Mouse (Mus musculus) v-Abl transformed pro-B cells (cell line): ENCODE results near the gene Marf1.

Source experiments
- in situ Hi-C, 2 experiments: fragments of 400-800 bp; cut with MboI; formaldehyde crosslinking; loops; one replicate each; pipeline ENCODE4 v1.15.1; 2025; ENCODE audit not compliant: unreplicated experiment in 2 of 2

Marf1 gene

DNA sequence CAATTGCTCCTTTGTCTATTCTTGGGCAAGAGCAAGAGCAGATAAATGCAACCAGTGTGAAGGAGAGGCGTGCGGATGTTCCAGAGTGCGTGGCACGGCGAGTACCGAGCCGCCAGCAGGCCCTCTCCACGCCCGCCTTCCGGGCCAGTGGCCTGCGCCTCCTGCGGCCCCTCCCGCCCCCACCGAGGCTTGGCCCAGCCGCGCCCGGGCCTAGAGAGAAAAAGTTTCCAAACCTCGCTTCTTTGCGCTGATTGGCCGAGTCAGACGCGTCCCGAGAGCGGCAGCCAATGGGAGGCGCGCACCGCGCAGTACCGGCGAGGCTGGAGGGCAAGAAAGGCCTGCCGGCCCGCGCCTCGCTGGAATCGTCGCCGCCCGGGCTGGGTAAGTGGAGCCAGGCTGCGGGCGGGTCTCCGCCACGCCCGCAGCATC lies at the start of gene Marf1, which contains the start of gene Nde1:
Marf1 (minus strand) TSS at position 364 of the 429 bp plus-strand sequence.
Nde1 (plus strand) TSS at position 288 of the 429 bp plus-strand sequence.
- in situ Hi-C loops = loop anchor here (5.0 to 25.0 kb wide), 4 partner anchors 258 to 488 kb away; partner anchors contain the start of genes 3110001I22Rik (in 1 of the 2), Bfar (in 1 of the 2), Mpv17l (in 1 of the 2) and Ntan1 (in 1 of the 2)

DNA sequence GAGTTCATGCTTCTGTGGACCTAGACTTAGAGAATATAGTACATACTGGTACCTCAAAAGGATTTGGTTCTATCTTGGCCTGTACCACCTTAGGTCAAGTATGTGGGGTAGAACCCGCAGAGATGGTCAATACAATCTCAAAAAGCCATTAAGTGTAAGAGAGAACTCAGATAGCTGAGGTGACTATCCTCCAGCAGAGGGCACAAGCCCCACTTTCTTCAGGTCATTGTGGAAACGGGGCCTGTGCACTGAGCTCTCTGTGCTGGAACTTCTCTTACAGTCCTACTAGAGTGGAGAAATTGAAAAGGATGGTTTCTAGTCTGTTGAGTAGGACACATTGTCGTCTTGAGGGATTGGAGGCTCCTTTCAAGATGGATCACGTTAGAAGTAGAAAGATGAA lies 35.6 kb upstream of the Marf1 start:
- in situ Hi-C loops = loop anchor here (5.0 to 25.0 kb wide), 5 partner anchors 294 to 1084 kb away; partner anchors contain the start of genes Mpv17l (in 2 of the 2) and Pdxdc1 (in 2 of the 2)

DNA sequence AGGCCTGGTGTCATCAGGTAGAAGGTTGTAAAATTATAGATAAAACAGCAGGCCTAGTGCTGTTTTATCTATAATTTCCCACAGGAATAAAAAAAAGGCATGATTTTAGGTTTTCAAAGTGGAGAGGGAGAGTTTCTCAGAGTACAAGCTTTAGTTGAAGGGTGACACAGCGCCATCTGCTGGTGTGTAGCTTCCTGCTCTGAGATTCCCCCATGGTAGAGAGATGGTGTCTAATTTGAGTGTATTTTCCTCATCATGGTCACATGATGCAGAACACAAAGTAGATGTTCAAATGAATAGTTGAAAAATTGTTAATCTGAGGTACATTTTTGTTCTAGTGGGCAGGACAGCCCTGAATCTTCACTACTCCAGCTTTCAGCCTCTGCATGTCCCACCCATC lies 32.3 kb upstream of the Marf1 start:
- in situ Hi-C loops = loop anchor here (5.0 to 25.0 kb wide), 5 partner anchors 291 to 1081 kb away; partner anchors contain the start of genes Mpv17l (in 2 of the 2) and Pdxdc1 (in 2 of the 2)

DNA sequence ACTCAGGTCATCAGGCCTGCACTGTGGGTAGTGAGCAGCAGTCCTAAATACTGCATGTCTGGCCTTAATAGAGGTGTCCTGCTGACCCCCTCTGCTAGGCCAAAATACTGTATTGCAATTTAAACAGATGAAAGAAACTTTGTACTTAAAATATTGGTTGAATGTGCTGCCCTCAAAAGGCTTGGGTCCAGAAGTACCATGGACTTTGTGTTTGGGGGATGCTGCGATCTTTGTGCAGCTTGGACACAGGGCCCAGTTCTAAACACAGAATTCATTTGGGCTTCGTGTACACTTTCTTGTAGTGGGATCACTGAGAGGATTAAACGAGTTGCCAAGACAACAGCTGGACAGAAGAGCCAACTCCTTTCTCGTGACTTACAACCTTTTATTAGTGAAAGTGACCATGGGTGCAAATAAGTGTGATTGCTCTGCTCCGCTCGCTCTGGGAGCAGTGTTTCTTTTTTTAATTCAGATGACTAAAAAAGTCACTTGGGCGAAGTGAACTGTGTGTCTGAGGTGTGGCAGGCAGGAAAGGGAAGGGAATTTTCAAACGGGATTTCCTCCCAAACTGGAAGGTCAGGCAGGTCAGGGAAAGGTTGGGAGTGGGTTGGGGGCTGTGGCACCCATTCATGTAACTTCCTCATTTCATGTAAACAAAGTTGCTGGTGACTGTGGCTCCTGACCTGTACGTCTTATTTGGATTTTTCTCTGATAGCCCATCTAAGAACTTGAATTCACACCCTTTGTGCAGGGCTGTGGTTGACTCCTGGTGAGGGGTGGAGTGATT lies 31.2 kb upstream of the Marf1 start:
- in situ Hi-C loops = loop anchor here (10.0 to 25.0 kb wide), 4 partner anchors 290 to 1080 kb away; partner anchors contain the start of genes Mpv17l (in 1 of the 2) and Pdxdc1 (in 1 of the 2)

DNA sequence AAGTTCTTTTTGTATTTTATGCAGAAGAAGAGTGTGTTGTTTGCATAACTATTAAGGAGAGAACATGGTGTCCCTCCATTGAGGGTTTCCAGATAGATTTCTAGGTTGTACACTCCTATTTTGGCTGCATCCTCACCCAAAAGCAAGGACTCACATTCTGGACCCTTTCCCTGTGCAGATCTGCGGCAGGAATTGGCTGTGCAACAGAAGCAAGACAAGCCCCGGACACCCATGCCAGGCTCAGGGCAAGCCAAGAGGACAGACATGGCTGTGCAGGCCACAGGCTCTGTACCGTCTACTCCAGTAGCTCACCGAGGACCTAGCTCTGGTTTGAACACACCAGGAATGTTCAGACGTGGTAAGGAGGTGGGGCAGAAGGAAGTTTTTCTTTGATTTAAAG lies 22.4 kb upstream of the Marf1 start:
- in situ Hi-C loops = loop anchor here (25.0 kb wide), 2 partner anchors 748 to 1023 kb away; no protein-coding TSS in a partner anchor

DNA sequence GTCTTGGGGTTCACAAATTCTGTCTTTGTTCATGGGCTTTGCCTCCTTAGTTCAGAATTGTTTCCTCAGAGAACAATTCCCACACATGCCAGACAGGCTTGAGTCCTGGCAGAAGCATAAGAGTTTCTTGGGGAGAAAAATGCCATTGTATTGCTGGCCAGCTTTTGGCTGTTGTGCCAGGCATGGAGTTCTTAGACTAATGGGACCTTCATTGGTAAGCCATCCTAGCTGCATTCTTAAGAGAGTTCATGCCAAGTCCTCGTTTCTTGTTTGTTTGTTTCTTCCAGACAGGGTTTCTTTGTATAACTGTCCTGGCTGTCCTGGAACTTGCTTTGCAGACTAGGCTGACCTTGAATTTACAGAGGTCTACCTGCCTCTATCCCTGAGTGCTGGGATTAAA lies 20.7 kb upstream of the Marf1 start:
- in situ Hi-C loops = loop anchor here (25.0 kb wide), 2 partner anchors 747 to 1022 kb away; no protein-coding TSS in a partner anchor

DNA sequence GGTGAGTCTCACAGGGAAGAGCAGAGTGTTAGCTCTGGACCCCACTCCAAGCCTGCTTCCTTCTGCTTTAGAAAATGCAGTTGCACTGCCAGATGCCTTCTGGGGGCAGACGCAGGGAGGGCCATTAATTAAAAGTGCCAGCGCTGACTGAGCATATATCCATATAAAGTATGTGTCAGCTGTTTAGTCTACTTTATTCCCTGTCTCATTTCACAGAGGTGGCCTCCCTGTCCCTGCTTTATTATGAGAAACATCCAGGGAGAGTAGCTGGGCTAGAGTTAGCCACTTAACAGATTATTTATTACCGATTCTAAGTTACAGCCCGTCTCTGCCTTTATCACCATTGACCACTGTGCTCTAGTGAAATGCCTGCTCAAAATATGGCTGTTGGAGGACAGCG lies 19.2 kb upstream of the Marf1 start:
- in situ Hi-C loops = loop anchor here (25.0 kb wide), 2 partner anchors 745 to 1020 kb away; no protein-coding TSS in a partner anchor

DNA sequence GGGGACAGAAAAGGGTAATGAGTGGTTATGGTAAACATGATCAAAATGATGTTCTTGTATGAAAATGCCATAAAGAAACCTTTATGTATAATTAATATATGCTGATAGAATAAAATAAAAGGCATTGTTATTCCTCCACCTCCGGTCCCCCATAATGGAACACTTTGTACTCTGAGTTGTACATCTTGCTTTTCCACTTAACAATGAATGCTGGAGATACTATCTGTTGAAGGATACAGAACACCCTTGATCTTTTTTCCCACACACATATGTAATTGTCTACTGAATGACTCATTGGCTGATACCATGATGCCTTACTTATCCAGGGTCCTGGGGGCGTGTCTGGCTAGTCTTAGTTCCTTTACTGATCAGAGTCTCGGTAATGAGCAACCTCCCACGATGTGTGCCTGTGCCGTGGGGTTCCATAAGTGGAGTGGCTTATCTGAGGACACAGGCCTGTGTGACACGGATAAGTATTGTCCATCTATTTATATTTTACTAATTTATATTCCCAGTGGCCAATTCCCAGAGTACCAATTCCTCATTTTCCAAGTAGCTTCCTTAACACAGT lies 17.1 kb upstream of the Marf1 start:
- in situ Hi-C loops = loop anchor here (25.0 kb wide), 2 partner anchors 743 to 1018 kb away; no protein-coding TSS in a partner anchor

DNA sequence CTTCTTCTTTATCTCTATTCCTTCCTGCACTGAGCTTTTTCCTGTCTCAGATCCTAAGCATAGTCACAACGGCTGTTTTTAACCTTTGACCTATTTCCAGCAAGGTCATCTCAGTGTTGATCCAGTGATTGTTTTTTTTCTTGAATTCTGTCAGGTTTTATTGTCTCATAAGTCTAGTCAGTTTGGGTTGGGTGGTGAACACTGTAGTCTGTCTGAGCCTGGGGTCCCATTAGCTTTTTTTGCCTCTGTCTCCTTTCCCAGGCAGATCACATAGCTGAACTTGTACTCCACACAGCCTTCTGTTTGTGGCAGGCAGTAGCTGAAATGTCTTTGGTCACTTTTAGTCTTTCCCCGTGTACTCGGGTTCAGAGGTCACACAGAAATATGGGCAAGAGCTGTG lies 14.9 kb upstream of the Marf1 start:
- in situ Hi-C loops = loop anchor here (25.0 kb wide), 2 partner anchors 741 to 1016 kb away; no protein-coding TSS in a partner anchor

DNA sequence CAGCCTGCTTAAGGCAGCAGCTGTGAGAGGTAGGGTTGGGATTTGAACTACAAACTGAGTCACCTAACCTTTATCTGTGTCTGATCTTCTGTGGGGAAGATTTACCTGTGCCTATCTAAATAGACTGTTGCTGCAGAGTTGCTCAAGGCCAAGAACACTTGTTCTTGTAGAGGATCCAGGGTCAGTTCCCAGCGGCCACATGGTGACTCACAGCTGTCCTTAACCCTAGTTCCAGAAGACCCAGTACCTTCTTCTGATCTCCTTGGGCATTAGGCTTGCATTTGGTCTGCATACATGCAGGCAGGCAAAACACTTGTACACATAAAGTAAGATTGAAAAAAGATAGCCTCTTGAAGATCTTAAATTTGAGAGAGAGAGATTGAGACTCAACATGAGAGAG lies 6.6 kb upstream of the Marf1 start:
- in situ Hi-C loops = loop anchor here (10.0 to 25.0 kb wide), 3 partner anchors 265 to 495 kb away; partner anchors contain the start of genes 3110001I22Rik (in 1 of the 2), Bfar (in 1 of the 2), Mpv17l (in 1 of the 2) and Ntan1 (in 1 of the 2)

DNA sequence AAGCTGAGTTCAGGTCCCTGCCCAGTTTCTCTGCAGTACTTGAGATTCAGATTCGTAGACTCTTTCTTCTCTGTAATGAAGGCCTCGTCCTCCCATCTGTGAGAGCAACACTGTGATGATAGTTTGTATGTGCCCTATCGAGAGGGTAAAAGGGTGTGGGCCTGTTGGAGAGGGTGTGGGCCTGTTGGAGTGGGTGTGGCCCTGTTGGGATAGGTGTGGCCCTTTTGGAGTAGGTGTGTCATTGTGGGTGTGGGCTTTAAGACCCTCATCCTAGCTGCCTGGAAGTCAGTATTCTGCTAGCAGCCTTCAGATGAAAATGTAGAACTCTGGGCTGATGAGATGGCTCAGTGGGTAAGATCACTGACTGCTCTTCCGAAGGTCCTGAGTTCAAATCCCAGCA lies 3.3 kb upstream of the Marf1 start:
- in situ Hi-C loops = loop anchor here (10.0 to 25.0 kb wide), 3 partner anchors 262 to 492 kb away; partner anchors contain the start of genes 3110001I22Rik (in 1 of the 2), Bfar (in 1 of the 2), Mpv17l (in 1 of the 2) and Ntan1 (in 1 of the 2)

DNA sequence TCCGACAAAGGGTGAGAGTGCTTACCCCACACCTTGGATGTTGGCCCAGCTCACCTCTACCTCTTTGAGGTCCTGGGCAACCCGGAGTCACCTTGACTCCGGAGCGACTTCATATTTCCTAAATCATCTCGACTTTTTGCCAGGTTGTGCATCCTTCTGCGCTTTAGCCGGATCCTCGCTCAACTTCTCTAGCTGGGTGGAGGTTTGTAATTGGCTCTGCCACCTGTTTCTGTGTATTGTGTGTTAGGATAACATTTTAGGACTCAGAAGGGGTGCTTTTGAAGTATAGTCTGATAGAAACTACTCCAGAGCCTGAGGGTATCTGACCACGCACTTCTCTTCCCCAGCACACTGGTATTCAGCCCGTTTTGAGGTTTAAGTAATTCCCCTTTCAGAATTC lies 580 bp upstream of the Marf1 start:
- in situ Hi-C loops = loop anchor here (5.0 to 25.0 kb wide), 4 partner anchors 259 to 489 kb away; partner anchors contain the start of genes 3110001I22Rik (in 1 of the 2), Bfar (in 1 of the 2), Mpv17l (in 1 of the 2) and Ntan1 (in 1 of the 2)

DNA sequence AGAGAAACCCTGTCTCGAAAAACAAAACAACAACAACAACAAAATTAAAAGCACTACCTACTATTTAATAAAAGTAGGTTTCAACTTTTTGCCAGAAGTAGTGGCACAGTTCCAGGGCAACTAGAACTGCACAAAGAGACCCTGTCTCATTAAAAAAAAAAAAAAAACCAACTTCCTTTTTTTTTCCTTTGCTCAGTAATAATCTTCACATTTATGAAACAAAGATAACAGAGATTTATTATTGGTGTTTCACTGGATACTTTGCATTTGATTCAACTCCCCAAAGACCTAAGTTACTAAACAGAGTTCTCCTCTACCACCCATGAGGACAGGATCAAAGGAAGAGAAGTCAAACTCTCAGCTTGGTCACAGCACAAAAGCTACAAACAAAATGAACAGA lies 2.2 kb downstream of the Marf1 start:
- in situ Hi-C loops = loop anchor here (5.0 to 25.0 kb wide), 4 partner anchors 256 to 486 kb away; partner anchors contain the start of genes 3110001I22Rik (in 1 of the 2), Bfar (in 1 of the 2), Mpv17l (in 1 of the 2) and Ntan1 (in 1 of the 2)

DNA sequence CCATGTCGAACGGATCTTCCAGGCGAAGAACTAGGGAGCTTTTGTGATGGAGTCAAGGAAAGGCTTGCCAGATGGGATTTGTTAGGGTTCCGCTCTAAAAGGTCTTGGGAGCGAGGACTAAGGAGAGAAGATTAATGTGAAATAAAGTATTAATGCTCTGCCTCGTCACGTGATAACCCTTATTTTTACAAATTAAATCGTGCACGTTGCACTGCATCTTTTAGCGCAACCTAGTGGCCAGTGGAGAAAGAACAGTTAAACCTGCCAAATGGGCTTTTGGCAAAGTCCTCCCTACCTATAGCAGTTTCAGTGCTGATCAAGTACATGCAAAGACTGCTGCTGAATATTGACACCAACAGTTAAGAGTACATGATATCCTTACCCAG lies 3.4 kb downstream of the Marf1 start:
- in situ Hi-C loops = loop anchor here (5.0 to 25.0 kb wide), 6 partner anchors 255 to 1045 kb away; partner anchors contain the start of genes 3110001I22Rik (in 1 of the 2), Bfar (in 1 of the 2), Mpv17l (in 1 of the 2) and Ntan1 (in 1 of the 2)

DNA sequence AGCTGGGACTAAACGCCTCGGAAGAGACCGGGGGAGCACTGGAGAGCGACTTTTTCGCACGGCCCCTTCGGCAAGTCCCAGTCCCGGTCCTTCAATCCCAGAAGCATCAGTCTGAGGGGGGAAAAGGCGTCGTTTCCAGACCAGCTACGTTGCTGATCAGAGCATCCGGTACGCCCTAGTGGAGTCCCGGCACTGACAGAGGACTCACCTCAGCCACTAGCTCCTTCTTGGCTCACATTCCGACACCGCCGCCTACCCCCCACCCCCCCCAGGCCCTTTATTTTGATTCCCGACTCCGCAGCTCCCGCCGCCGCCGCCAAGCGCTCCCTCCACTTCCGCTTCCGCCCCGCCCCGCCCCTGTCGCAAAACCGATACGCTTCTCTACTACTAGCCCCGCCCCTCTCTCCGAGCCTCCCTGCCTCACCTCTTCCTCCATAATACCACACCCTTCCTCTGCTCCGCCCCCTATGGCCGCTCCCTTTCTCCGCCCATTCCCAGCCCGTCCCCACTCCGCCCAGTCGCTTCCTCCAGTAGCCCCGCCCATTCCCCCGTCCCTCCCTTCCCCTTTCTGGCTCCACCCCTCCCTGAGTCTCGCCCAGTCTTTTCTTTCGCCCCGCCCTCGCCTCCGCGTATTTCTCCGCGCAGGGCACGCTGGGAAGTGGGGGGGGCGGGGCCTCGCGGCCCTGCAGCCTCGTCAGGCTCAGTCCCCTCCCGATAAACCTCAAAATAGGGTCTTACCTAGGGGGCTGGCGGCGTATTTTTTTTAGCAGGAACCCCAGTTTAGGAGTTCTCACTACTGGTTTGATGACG lies 4.0 kb downstream of the Marf1 start:
- in situ Hi-C loops = loop anchor here (5.0 to 25.0 kb wide), 3 partner anchors 347 to 1044 kb away; partner anchors contain the start of gene Ntan1 (in 1 of the 2)

DNA sequence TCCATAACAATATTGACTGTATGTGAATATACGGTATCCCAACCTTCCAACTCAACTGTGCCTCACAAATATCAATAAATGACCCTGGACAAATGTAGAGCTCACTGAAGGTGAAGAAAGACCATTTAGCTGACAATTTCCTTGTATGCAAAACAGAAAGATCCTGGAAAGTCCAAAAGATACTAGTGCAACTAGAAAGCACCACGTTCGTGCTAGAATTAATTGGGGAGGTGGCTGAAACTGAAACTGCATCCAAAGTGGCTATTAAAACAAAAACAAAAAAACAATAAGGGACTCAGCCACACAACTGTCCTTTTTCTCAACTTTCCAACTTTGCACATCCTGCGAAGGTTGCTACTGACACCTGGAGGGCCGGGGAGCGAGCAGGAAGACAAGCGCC lies 4.6 kb downstream of the Marf1 start:
- in situ Hi-C loops = loop anchor here (5.0 to 25.0 kb wide), 3 partner anchors 346 to 1044 kb away; partner anchors contain the start of gene Ntan1 (in 1 of the 2)

DNA sequence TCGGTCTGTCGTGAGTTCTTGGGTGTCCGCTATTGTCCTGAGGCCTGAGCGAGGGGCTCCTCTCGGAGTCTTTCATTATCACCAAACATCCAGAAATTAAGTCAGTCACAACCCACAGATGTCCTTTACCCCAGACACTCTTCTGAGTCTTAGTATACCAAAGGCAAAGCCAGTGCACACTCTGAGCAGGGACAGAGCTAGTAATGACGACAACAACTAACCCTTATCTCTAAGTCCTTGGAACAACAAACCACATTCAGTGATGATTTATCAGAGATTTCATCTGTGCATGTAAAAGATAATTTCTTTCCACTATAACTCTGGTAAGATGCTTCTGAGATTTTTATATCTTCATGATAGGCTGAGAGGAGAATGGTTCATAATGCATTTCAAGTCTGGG lies 6.8 kb downstream of the Marf1 start:
- in situ Hi-C loops = loop anchor here (5.0 to 25.0 kb wide), 3 partner anchors 344 to 1042 kb away; partner anchors contain the start of gene Ntan1 (in 1 of the 2)

DNA sequence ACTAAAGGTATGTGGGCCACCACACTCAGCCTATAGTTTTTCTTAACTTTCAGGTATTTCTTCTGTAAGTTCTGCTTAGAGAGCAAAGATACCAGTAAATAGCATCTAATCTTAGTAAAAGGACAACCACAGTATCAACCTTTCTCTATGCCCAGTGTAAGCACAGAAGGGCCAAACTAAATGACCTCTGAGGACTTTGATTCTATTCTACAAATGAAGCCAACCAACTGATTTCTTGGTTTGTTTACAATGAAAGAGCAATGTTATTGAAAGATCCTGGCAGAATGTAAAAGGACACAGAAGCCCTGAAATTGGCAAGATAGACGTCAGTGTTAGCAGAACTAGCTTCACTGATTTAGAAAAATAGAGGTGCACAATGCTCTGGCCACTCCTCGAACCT lies 7.5 kb downstream of the Marf1 start:
- in situ Hi-C loops = loop anchor here (5.0 to 25.0 kb wide), 3 partner anchors 343 to 1041 kb away; partner anchors contain the start of gene Ntan1 (in 1 of the 2)

DNA sequence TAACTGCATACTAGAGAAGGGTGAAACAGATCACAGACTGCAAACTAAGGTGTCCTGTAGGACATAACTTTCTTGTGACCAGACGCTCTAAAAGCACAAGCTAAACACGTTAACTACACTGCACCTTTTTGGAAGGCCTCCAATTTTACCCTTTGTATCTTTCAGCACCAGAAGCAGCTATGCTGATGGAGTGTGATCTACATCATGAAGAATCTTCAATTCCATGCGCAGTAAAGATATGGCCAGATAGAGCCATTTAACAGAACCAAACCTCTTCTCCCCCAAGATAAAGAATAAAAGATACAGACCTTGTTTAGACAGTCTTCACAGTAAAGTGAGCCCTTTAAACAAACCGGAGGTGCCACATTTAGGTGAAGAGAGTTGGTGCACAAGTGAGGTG lies 11.4 kb downstream of the Marf1 start:
- in situ Hi-C loops = loop anchor here (10.0 to 25.0 kb wide), 2 partner anchors 339 to 1037 kb away; partner anchors contain the start of gene Ntan1 (in 1 of the 2)
